Mouse (Mus musculus): ENCODE data around the gene Ipo4. TPM values are rescaled to one million over a fixed set of nuclear protein-coding genes. Genes with fewer than 3 reads are reported as not detected.

Ipo4 gene
- polyA plus RNA-seq, 1 experiment from 2014 or later = 67.1 TPM

Other genes starting within 250 kb of the Ipo4 start
- 64.7 and 68.9 TPM in 2 replicates for gene Dhrs4, start 157.2 kb downstream of the Ipo4 start, polyA plus RNA-seq (2015; fragmentation: Nextera tagmentation; extraction: Ambion mirVana)
- gene Carmil3, start 145.3 kb downstream of the Ipo4 start, polyA plus RNA-seq (2015; fragmentation: Nextera tagmentation; extraction: Ambion mirVana) = 1.9 TPM in 2 replicates
- 0.43 and 0.47 TPM in 2 replicates for gene Cpne6, start 125.5 kb downstream of the Ipo4 start, polyA plus RNA-seq (2015; fragmentation: Nextera tagmentation; extraction: Ambion mirVana)
- gene Nrl, start 111.0 kb downstream of the Ipo4 start, polyA plus RNA-seq (2015; fragmentation: Nextera tagmentation; extraction: Ambion mirVana) = not detected in 2 replicates
- 40.9 and 43.9 TPM in 2 replicates for gene Pck2, start 95.7 kb downstream of the Ipo4 start, polyA plus RNA-seq (2015; fragmentation: Nextera tagmentation; extraction: Ambion mirVana)
- 60.0 and 66.2 TPM in 2 replicates for gene Dcaf11, start 76.0 kb downstream of the Ipo4 start, polyA plus RNA-seq (2015; fragmentation: Nextera tagmentation; extraction: Ambion mirVana)
- 0.56 and 1.3 TPM in 2 replicates for gene A730061H03Rik, start 75.6 kb downstream of the Ipo4 start, polyA plus RNA-seq (2015; fragmentation: Nextera tagmentation; extraction: Ambion mirVana)
- 100 and 109 TPM in 2 replicates for gene Fitm1, start 60.3 kb downstream of the Ipo4 start, polyA plus RNA-seq (2015; fragmentation: Nextera tagmentation; extraction: Ambion mirVana)
- 212 and 219 TPM in 2 replicates for gene Psme1, start 57.8 kb downstream of the Ipo4 start, polyA plus RNA-seq (2015; fragmentation: Nextera tagmentation; extraction: Ambion mirVana)
- gene Emc9, start 50.7 kb downstream of the Ipo4 start, polyA plus RNA-seq (2015; fragmentation: Nextera tagmentation; extraction: Ambion mirVana) = 14.8 and 19.1 TPM in 2 replicates
- 191 and 205 TPM in 2 replicates for gene Psme2, start 44.8 kb downstream of the Ipo4 start, polyA plus RNA-seq (2015; fragmentation: Nextera tagmentation; extraction: Ambion mirVana)
- gene Rnf31, start 44.2 kb downstream of the Ipo4 start, polyA plus RNA-seq (2015; fragmentation: Nextera tagmentation; extraction: Ambion mirVana) = 12.5 and 15.2 TPM in 2 replicates
- gene Irf9, start 32.4 kb downstream of the Ipo4 start, polyA plus RNA-seq (2015; fragmentation: Nextera tagmentation; extraction: Ambion mirVana) = 9.7 and 10.1 TPM in 2 replicates
- 13.4 and 15.1 TPM in 2 replicates for gene Rec8, start 17.9 kb downstream of the Ipo4 start, polyA plus RNA-seq (2015; fragmentation: Nextera tagmentation; extraction: Ambion mirVana)
- 1.4 and 1.6 TPM in 2 replicates for gene Gm49378, start 1.9 kb upstream of the Ipo4 start, polyA plus RNA-seq (2015; fragmentation: Nextera tagmentation; extraction: Ambion mirVana)
- gene Tm9sf1, start 7.8 kb upstream of the Ipo4 start, polyA plus RNA-seq (2015; fragmentation: Nextera tagmentation; extraction: Ambion mirVana) = 77.8 and 81.5 TPM in 2 replicates
- gene Tssk4, start 14.2 kb upstream of the Ipo4 start, polyA plus RNA-seq (2015; fragmentation: Nextera tagmentation; extraction: Ambion mirVana) = 0.43 and 0.53 TPM in 2 replicates
- 74.3 and 83.3 TPM in 2 replicates for gene Mdp1, start 24.6 kb upstream of the Ipo4 start, polyA plus RNA-seq (2015; fragmentation: Nextera tagmentation; extraction: Ambion mirVana)
- 39.3 and 47.4 TPM in 2 replicates for gene Gmpr2, start 36.0 kb upstream of the Ipo4 start, polyA plus RNA-seq (2015; fragmentation: Nextera tagmentation; extraction: Ambion mirVana)
- 471 and 507 TPM in 2 replicates for gene Nedd8, start 36.2 kb upstream of the Ipo4 start, polyA plus RNA-seq (2015; fragmentation: Nextera tagmentation; extraction: Ambion mirVana)
- 30.9 and 32.1 TPM in 2 replicates for gene Tinf2, start 45.9 kb upstream of the Ipo4 start, polyA plus RNA-seq (2015; fragmentation: Nextera tagmentation; extraction: Ambion mirVana)
- gene Tgm1, start 78.0 kb upstream of the Ipo4 start, polyA plus RNA-seq (2015; fragmentation: Nextera tagmentation; extraction: Ambion mirVana) = 0.23 and 0.25 TPM in 2 replicates
- 22.8 and 23.4 TPM in 2 replicates for gene Rabggta, start 86.3 kb upstream of the Ipo4 start, polyA plus RNA-seq (2015; fragmentation: Nextera tagmentation; extraction: Ambion mirVana)
- gene Dhrs1, start 109.7 kb upstream of the Ipo4 start, polyA plus RNA-seq (2015; fragmentation: Nextera tagmentation; extraction: Ambion mirVana) = 54.8 and 66.9 TPM in 2 replicates
- 22.8 and 23.9 TPM in 2 replicates for gene Nop9, start 109.7 kb upstream of the Ipo4 start, polyA plus RNA-seq (2015; fragmentation: Nextera tagmentation; extraction: Ambion mirVana)
- 1.2 and 2.1 TPM in 2 replicates for gene Cideb, start 122.5 kb upstream of the Ipo4 start, polyA plus RNA-seq (2015; fragmentation: Nextera tagmentation; extraction: Ambion mirVana)
- 0.25 and 0.27 TPM in 2 replicates for gene Ltb4r2, start 125.5 kb upstream of the Ipo4 start, polyA plus RNA-seq (2015; fragmentation: Nextera tagmentation; extraction: Ambion mirVana)
- 0.48 and 0.71 TPM in 2 replicates for gene Ltb4r1, start 130.0 kb upstream of the Ipo4 start, polyA plus RNA-seq (2015; fragmentation: Nextera tagmentation; extraction: Ambion mirVana)
- gene Adcy4, start 148.1 kb upstream of the Ipo4 start, polyA plus RNA-seq (2015; fragmentation: Nextera tagmentation; extraction: Ambion mirVana) = 17.7 TPM in 2 replicates
- 18.8 and 20.6 TPM in 2 replicates for gene Ripk3, start 152.9 kb upstream of the Ipo4 start, polyA plus RNA-seq (2015; fragmentation: Nextera tagmentation; extraction: Ambion mirVana)
- 12.5 and 14.0 TPM in 2 replicates for gene Nfatc4, start 187.2 kb upstream of the Ipo4 start, polyA plus RNA-seq (2015; fragmentation: Nextera tagmentation; extraction: Ambion mirVana)
- gene Nynrin, start 218.1 kb upstream of the Ipo4 start, polyA plus RNA-seq (2015; fragmentation: Nextera tagmentation; extraction: Ambion mirVana) = 16.5 and 18.2 TPM in 2 replicates
- 0.27 and 0.31 TPM in 2 replicates for gene Cbln3, start 248.4 kb upstream of the Ipo4 start, polyA plus RNA-seq (2015; fragmentation: Nextera tagmentation; extraction: Ambion mirVana)
- 9.5 and 9.8 TPM in 2 replicates for gene Khnyn, start 249.0 kb upstream of the Ipo4 start, polyA plus RNA-seq (2015; fragmentation: Nextera tagmentation; extraction: Ambion mirVana)